Mouse (Mus musculus) cortical plate, adult 2 months (tissue): ENCODE data around the gene Urm1.
"Not testable (repeated sequence)": the region's sequence is repeated elsewhere in the genome, so short reads cannot be mapped to it uniquely, and the experiment has no call there.

Source experiments
- CTCF ChIP-seq: fragments of 200-500 bp; IDR thresholded peaks from 2 replicates; pipeline ENCODE4 v1.5.1; 2011; ENCODE audit warnings: mild to moderate bottlenecking, control low read depth, low read length; ENCODE audit not compliant: insufficient read depth; ENCODE audit errors: extremely low read depth
- POLR2A ChIP-seq: fragments of 200-500 bp; IDR thresholded peaks from 2 replicates; pipeline ENCODE4 v1.6.1; 2011; ENCODE audit warnings: mild to moderate bottlenecking, low read length, control low read depth; ENCODE audit not compliant: insufficient read depth; ENCODE audit errors: extremely low read depth

- not testable (repeated sequence) for TF ChIP-seq CTCF, POLR2A
Measured at GRCm38 (mm10) chr2:29781256-29781655, 38.6 kb upstream of the Urm1 start.
